Comparison of ENCODE assay signal across 11 mouse cellular contexts in genomic region chr17:71299879-71300278, GRCm38 (mm10). TPM values are rescaled to one million over a fixed set of nuclear protein-coding genes. Genes with fewer than 3 reads are reported as not detected.
DNase-seq lines count a peak whose midpoint lies in the region; ATAC-seq lines count a peak whose summit lies in the region.
"Had no signal": no experiment of that assay in that cellular context is flagged by ENCODE, and none has a peak within 500 bp of the region (broad histone marks: within the 10 kb centered on the region; RNA-seq: fewer than 3 reads in every experiment).

No protein-coding gene starts in this region.

- no peak overlapping the region for H3K4me3 ChIP-seq in liver, embryonic 16.5 days (ENCODE audit: low read depth, low read length)

- peak; percentile 60 to 78 for DNase-seq in heart, adult 18-20 months
- no peak for DNase-seq in heart, postnatal 4 days
- DNase-seq in 3T3-L1 (ENCODE audit: low read depth, low spot score): peak; percentile 77
- DNase-seq in adrenal gland, postnatal 14 days: peak; percentile 43
- no peak for DNase-seq in cerebellum, postnatal 36 days
- DNase-seq in embryo, embryonic 10.5 days (ENCODE audit: low spot score): no peak
- DNase-seq in kidney, postnatal 14 days: no peak
- DNase-seq: cerebellum, adult 11 months; retina, postnatal 1 day; thymus, postnatal 25 days had no signal

- no peaks in the 10 kb centered on the region for H3K27me3 ChIP-seq in liver, embryonic 16.5 days (ENCODE audit: control insufficient read depth, insufficient read depth, low read depth, low read length)

- ATAC-seq in liver, embryonic 16.5 days (ENCODE audit: low read depth): peak; percentile 19; the same call in 1 of the 2 replicates

- 53% methylated on average over 4 of the region's 4 CpGs for WGBS in liver, embryonic 16.5 days (ENCODE audit: insufficient replicate concordance)

- H3K4me2 ChIP-seq in liver, embryonic 16.5 days (ENCODE audit: low read depth, low read length): no peak overlapping the region

- H3K4me1 ChIP-seq in liver, embryonic 16.5 days (ENCODE audit: control insufficient read depth, low read depth, low read length): peaks cover 8% of the 10 kb centered on the region

- H3K9me3 ChIP-seq in liver, embryonic 16.5 days (replicated peaks; ENCODE audit: control insufficient read depth, low read length): no peaks in the 10 kb centered on the region

- no peaks in the 10 kb centered on the region for H3K36me3 ChIP-seq in liver, embryonic 16.5 days (ENCODE audit: control insufficient read depth, insufficient read depth)

- no peak overlapping the region for H3K9ac ChIP-seq in liver, embryonic 16.5 days (ENCODE audit: low read depth, low read length)

- peak overlapping the region; percentile 46; the same call in 1 of the 2 replicates for H3K27ac ChIP-seq in liver, embryonic 16.5 days (ENCODE audit: low read length)

RNA-seq across cellular contexts. Expression of gene Emilin2, which starts 11.9 kb away (rescaled TPM):
- 10 to 100 TPM; 37.9 to 40.1 TPM for total RNA-seq in heart, adult 18-20 months (2021)
- 100 to 1,000 TPM; 169 to 172 TPM for total RNA-seq in heart, postnatal 4 days (2021)
- 9.2 and 9.4 TPM in 2 replicates for total RNA-seq in adrenal gland, postnatal 14 days (2021)
- 18.5 and 20.0 TPM in 2 replicates for polyA plus RNA-seq in liver, embryonic 16.5 days (2015; fragmentation: Nextera tagmentation; extraction: Ambion mirVana)

Comparison
In these comparisons a context has a peak if more than half of its experiments do, and no peak if none do; other contexts are left out.
1. DNase-seq: peak in heart, adult 18-20 months (2 of 2), 3T3-L1 (single experiment) and adrenal gland, postnatal 14 days (single experiment); none in heart, postnatal 4 days (single experiment), cerebellum, postnatal 36 days (0 of 2), embryo, embryonic 10.5 days (single experiment) and kidney, postnatal 14 days (single experiment).
2. RNA of gene Emilin2, which starts 11.9 kb away (total RNA-seq): 169 to 172 TPM in heart, postnatal 4 days; 37.9 to 40.1 TPM in heart, adult 18-20 months and 9.2 to 9.4 TPM in adrenal gland, postnatal 14 days; every median in the first group is over 4 times any median in the second.